Mouse (Mus musculus) MEL (cell line): ENCODE measurements at regions not wholly inside any gene's neighbourhood (a gene's known extent, or its start where the extent isn't known, plus 50 kb on each side); places are given as distances from the start of the nearest gene placed in this dataset.

Experiments
- CTCF ChIP-seq, 3 experiments: IDR thresholded peaks in 2 of 3; conservative IDR thresholded peaks in 1 of 3; 2 replicates each; pipeline ENCODE4 v1.5.1; 2011 to 2012; ENCODE audit warnings: low read length in 3 of 3, low read depth in 2 of 3, mild to moderate bottlenecking in 2 of 3, improper control_type of control experiment in 1 of 3, inconsistent platforms in 1 of 3, mixed read lengths in 1 of 3, moderate library complexity in 1 of 3; ENCODE audit not compliant: control insufficient read depth in 1 of 3, insufficient read depth in 1 of 3, poor library complexity in 1 of 3, severe bottlenecking in 1 of 3
- EP300 ChIP-seq, 2 experiments: IDR thresholded peaks; 2 replicates each; pipeline ENCODE4 v1.6.1; 2011; ENCODE audit warnings: improper control_type of control experiment in 2 of 2, low read length in 2 of 2, low read depth in 1 of 2, mild to moderate bottlenecking in 1 of 2
- GATA1 ChIP-seq: IDR thresholded peaks from 2 replicates; pipeline ENCODE4 v1.6.1; 2011; ENCODE audit warnings: low read depth, low read length, improper control_type of control experiment
- MYB ChIP-seq: IDR thresholded peaks from 2 replicates; pipeline ENCODE4 v1.6.1; 2011; ENCODE audit warnings: mild to moderate bottlenecking, low read depth, low read length, improper control_type of control experiment
- MYC ChIP-seq: IDR thresholded peaks from 2 replicates; pipeline ENCODE4 v1.6.1; 2011; ENCODE audit warnings: low read depth, mild to moderate bottlenecking, low read length, improper control_type of control experiment, moderate library complexity
- NRF1 ChIP-seq: IDR thresholded peaks from 2 replicates; pipeline ENCODE4 v1.6.1; 2014; ENCODE audit warnings: low read depth, mild to moderate bottlenecking, inconsistent platforms, low read length, improper control_type of control experiment, moderate library complexity; ENCODE audit not compliant: poor library complexity, insufficient read depth, severe bottlenecking
- POLR2A ChIP-seq, 2 experiments: IDR thresholded peaks; 2 replicates each; pipeline ENCODE4 v1.6.1; 2011 to 2012; ENCODE audit warnings: low read length in 2 of 2, mild to moderate bottlenecking in 2 of 2, control low read depth in 1 of 2, improper control_type of control experiment in 1 of 2, low read depth in 1 of 2, moderate library complexity in 1 of 2; ENCODE audit not compliant: control insufficient read depth in 1 of 2, insufficient read depth in 1 of 2, poor library complexity in 1 of 2

DNA sequence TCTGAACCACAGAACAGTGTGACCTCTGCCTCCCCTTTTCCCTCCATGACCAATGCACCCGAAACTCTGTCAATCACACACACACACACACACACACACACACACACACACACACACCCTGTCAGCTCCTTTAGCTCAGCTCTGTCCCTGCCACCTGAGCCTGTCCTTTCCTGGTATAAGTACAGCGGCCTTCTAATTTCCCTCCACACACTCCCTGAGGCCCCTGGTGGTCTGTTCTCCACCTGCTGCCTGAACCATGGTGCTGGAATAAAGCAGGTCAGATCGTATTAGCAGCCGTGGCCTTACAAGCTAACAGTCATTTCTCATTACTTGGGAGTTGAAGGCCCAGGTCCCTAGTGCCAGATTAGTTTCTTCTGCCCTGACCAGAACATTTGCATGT is 132.8 kb upstream of the Tle3 start:
- TF ChIP-seq NRF1: no peak
- TF ChIP-seq POLR2A (IDR thresholded peaks at IDR 0.05; ENCODE audit: control insufficient read depth in 1 of 2, insufficient read depth in 1 of 2, low read depth in 1 of 2, low read length in 2 of 2, poor library complexity in 1 of 2): no peak
- no peak for TF ChIP-seq CTCF (IDR thresholded peaks at IDR 0.05 in 2 of 3, conservative IDR thresholded peaks at IDR 0.05 in 1 of 3; ENCODE audit: control insufficient read depth in 1 of 3, insufficient read depth in 1 of 3, low read depth in 2 of 3, low read length in 3 of 3, poor library complexity in 1 of 3, severe bottlenecking in 1 of 3)
- TF ChIP-seq EP300 (IDR thresholded peaks at IDR 0.05; ENCODE audit: low read depth in 1 of 2, low read length in 2 of 2): no peak
- no peak for TF ChIP-seq MYC
- no peak for TF ChIP-seq MYB
- TF ChIP-seq GATA1: no peak
